Mouse (Mus musculus) ovary, postnatal 14 days (tissue): Measurements from ENCODE around the gene Drd5.

ENCODE experiments used
- DNase-seq: peaks from one replicate; pipeline ENCODE4 v3.0.0; 2022; ENCODE audit warnings: low spot score

Gene Drd5

DNA sequence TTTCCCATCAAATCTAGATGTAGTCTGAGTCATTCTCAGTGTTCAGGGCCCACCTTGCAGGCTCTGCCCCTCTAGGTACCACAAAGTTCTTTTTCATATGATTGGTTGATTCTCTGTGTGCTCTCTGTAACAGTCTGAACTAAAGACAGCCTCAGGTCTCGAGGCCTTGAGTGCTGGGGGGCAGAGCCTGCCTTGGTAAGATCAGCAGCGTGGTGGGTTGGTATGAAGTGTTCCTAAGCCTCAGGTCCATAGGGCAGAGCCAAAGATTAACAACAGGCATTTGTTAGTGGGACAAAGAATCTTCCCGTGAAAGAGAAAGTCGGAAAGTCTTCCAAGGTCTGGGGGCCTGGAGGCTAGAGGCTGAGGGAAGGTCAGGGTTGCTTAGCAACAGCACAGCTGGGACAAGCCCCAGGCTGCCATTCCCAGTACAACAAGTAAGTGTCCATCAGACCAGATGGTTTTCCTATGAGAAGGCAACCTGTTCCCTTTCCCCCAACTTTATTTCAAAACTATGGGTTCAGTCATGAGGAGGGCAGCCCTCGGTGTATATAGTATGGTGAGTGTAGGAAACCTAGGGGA lies 31.3 kb downstream of the Drd5 start:
- no peak for DNase-seq

DNA sequence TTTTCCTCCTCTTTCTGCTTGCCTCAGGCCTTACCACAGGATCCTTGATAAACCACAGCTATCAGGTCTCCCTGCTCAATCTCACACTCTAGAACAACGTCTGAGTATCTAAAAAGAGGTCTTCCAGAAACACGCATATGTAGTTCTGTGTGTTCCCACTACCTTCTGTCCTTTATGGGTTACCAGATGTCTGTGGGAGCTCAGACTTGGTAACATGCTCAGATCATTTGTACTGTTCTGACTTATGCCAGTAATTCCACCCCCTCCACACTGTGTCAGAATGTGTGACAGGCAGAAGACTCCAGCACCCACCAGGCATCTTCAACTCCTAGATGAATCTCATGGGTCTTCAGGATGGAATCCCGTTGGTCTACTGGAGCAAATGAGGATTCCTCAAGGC lies 37.8 kb downstream of the Drd5 start:
- DNase-seq = no peak

DNA sequence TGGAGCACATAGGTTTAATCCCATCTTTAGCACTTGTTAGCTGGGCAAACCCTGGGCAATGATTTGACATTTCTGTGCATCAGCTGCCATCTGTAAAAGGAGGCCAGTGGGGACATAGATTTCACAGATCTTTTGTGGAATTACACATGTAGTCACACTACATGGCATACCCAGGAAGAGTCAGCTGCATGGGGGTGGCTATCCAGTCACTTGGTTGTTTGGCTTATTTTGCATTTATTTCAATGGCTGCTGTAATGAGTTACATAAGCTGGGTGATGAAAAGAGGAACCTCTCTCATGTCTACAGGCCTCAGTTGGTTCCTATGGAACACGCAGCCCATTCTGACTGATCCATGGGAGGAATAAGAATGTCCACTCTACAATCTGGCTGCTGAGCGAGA lies 40.5 kb downstream of the Drd5 start:
- no peak for DNase-seq

DNA sequence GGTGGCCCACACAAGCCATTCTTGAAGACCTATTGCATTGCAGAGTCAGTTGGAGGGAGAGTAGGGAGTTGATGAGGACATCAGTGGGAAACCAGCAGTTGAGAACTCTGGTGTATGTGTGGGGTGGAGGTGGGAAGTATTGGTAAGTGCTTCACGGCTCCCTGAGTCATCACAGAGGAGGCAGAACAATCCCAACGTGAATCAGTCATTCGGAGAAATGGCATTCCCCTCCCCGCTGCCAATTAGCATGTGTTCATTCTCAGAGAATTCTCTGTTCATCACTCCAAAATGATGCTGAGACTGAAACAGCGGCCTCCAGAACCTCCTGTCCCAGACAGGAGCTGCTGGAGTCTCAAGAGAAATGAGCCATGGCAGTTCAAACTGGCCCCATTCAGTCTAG lies 45.2 kb downstream of the Drd5 start:
- DNase-seq = no peak

DNA sequence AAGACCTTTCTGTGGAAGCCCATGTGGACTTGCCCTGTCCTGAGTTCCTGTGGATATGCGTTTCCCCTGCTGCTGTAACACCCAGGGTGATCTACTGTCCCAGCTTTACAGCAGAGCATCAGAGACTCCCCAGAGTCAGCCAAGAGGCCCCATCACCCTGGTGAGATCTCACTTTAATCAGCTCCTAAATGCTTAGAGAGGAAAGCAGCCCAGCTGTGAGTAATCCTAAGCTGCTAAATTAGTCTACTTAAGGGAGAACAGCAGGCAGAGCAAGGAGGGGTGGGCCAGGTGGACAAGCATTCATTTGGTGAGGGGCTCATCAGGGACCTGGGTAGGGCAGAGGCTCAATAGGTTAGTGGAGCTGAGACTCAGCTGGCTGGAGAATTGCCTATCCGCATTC lies 46.4 kb downstream of the Drd5 start:
- no peak for DNase-seq

DNA sequence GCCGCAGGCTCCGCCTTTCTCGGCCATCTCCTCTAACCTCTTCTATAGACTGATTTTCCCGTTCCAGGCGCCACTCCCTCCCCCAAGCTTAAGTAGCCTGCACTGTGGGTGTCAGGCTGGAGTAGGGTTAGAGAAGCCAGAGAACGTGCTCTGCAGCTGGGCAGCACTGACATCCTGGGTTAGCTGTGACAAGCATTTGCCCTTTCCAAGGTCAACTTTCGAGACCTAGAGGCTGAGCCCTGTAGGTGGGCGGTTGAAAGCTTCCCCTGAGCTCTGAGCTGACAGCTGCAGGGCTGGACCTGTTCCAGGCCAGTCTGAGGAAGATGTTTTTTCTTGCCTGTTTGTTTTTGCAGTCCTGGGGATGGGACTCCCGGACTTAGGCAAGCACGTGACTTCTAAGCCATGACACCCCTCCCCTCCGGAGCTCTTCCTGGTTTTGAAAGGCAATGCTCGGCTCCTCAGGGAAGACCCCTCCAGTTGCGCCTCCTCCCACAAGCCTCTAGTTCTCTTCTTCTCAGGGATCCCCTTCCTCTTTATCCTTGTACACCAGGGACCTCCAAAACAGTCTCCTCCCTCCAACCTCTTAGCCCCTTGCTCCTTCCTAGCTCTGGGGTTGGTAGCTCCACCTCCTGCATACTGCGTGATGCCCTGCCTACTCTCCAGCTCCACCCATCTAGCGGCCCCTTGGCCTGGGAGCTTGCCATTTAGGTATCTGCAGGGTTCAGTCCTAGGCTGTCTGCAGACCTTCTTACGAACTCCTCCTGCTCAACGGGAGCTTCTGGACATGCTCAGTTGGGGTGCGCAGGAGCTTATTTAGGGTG lies 47.7 kb downstream of the Drd5 start:
- peak; percentile 26 for DNase-seq

DNA sequence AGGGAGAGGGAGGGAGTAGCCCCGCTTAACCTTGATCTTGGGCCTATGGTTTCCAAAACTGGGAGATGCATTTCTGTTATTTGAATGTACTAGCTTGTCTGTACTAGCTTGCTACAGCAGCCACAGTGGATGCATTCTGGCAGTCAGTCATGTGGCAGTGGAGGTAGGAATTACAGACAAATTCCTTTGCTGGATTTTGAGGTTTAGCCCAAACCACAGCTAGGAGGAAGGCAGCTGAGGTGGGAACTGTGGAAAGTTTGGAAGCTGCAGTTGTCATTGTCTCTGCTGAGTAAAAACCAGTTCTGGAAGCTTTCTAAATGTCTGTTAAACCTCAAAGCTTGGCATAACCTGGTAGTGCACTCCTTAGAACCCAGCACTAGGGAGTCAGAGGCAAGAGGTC lies 52.1 kb downstream of the Drd5 start:
- DNase-seq = no peak
